Mouse (Mus musculus): Measurements from ENCODE around the gene Gm20403. TPM values are rescaled to one million over a fixed set of nuclear protein-coding genes. Genes with fewer than 3 reads are reported as not detected.

Gm20403 gene
- polyA plus RNA-seq, 1 experiment from 2014 or later, result not detected

GRCm38 (mm10) chr12:54985257-54986051 lies 875 bp downstream of the Gm20403 start:
- ATAC-seq (ENCODE audit: low FRiP score), result peak; percentile 71
- H3K36me3 ChIP-seq, result no peaks in the 10 kb centered on the region
- no peaks in the 10 kb centered on the region for H3K27me3 ChIP-seq
- H3K27ac ChIP-seq, result peak overlapping the region; percentile 86
- peak overlapping the region; percentile 95 for H3K4me3 ChIP-seq
- no peaks in the 10 kb centered on the region for H3K9me3 ChIP-seq (replicated peaks)
- peak overlapping the region; percentile 90 for H3K4me2 ChIP-seq (replicated peaks)
- peak overlapping the region; percentile 92 for H3K9ac ChIP-seq
- peaks cover 8% of the 10 kb centered on the region for H3K4me1 ChIP-seq
- WGBS, result under 1% methylated on average over 86 of the region's 117 CpGs

- Histone ChIP-seq H3K36me3 (no peaks in the 10 kb centered on the region), H3K4me2 (replicated peaks) (peak overlapping the region; percentile 90), H3K4me1 (peaks cover 8% of the 10 kb centered on the region), H3K27ac (peak overlapping the region; percentile 86), H3K4me3 (peak overlapping the region; percentile 95), H3K9me3 (replicated peaks) (no peaks in the 10 kb centered on the region), H3K27me3 (no peaks in the 10 kb centered on the region), H3K9ac (peak overlapping the region; percentile 92)
- ATAC-seq (ENCODE audit: low FRiP score), result peak; percentile 76
- 1% methylated on average over 36 of the region's 42 CpGs for WGBS
These were observed 1.6 kb downstream of the Gm20403 start for GRCm38 (mm10) chr12:54984701-54985256.

GRCm38 (mm10) chr12:54982935-54983715 lies 3.2 kb downstream of the Gm20403 start:
- no peak for ATAC-seq (ENCODE audit: low FRiP score)
- Histone ChIP-seq H3K27ac (no peak overlapping the region), H3K27me3 (no peaks in the 10 kb centered on the region), H3K9ac (no peak overlapping the region), H3K4me3 (no peak overlapping the region), H3K4me1 (peaks cover 8% of the 10 kb centered on the region), H3K36me3 (no peaks in the 10 kb centered on the region), H3K9me3 (replicated peaks) (no peaks in the 10 kb centered on the region), H3K4me2 (replicated peaks) (no peak overlapping the region)
- WGBS, result 82% methylated on average over 7 of the region's 7 CpGs

GRCm38 (mm10) chr12:54981962-54982361 lies 4.4 kb downstream of the Gm20403 start:
- Histone ChIP-seq H3K27me3 (no peaks in the 10 kb centered on the region), H3K27ac (no peak overlapping the region), H3K9ac (no peak overlapping the region), H3K4me2 (replicated peaks) (no peak overlapping the region), H3K9me3 (replicated peaks) (no peaks in the 10 kb centered on the region), H3K4me3 (no peak overlapping the region), H3K36me3 (no peaks in the 10 kb centered on the region), H3K4me1 (peaks cover 8% of the 10 kb centered on the region)
- WGBS, result 68% methylated on average over 6 of the region's 6 CpGs
- ATAC-seq (ENCODE audit: low FRiP score), result no peak

- H3K36me3 ChIP-seq, result no peaks in the 10 kb centered on the region
- no peak overlapping the region for H3K4me3 ChIP-seq
- H3K4me1 ChIP-seq, result peaks cover 8% of the 10 kb centered on the region
- 86% methylated on average over 5 of the region's 5 CpGs for WGBS
- H3K4me2 ChIP-seq (replicated peaks), result no peak overlapping the region
- no peak for ATAC-seq (ENCODE audit: low FRiP score)
- no peaks in the 10 kb centered on the region for H3K9me3 ChIP-seq (replicated peaks)
- no peaks in the 10 kb centered on the region for H3K27me3 ChIP-seq
- no peak overlapping the region for H3K27ac ChIP-seq
- H3K9ac ChIP-seq, result no peak overlapping the region
These were observed 5.4 kb downstream of the Gm20403 start for GRCm38 (mm10) chr12:54980939-54981338.

- no peak for ATAC-seq (ENCODE audit: low FRiP score)
- no peak overlapping the region for H3K9ac ChIP-seq
- H3K4me1 ChIP-seq, result peaks cover 8% of the 10 kb centered on the region
- H3K9me3 ChIP-seq (replicated peaks), result no peaks in the 10 kb centered on the region
- H3K4me3 ChIP-seq, result no peak overlapping the region
- H3K27me3 ChIP-seq, result no peaks in the 10 kb centered on the region
- H3K27ac ChIP-seq, result no peak overlapping the region
- no peaks in the 10 kb centered on the region for H3K36me3 ChIP-seq
- 83% methylated on average over 6 of the region's 6 CpGs for WGBS
- no peak overlapping the region for H3K4me2 ChIP-seq (replicated peaks)
These were observed 5.8 kb downstream of the Gm20403 start for GRCm38 (mm10) chr12:54980532-54980931.

- Histone ChIP-seq H3K4me1 (no peaks in the 10 kb centered on the region), H3K4me2 (replicated peaks) (no peak overlapping the region), H3K27ac (no peak overlapping the region), H3K9ac (no peak overlapping the region), H3K27me3 (no peaks in the 10 kb centered on the region), H3K9me3 (replicated peaks) (no peaks in the 10 kb centered on the region), H3K4me3 (no peak overlapping the region), H3K36me3 (peaks cover 30% of the 10 kb centered on the region; the same call in 1 of the 2 replicates)
- no peak for ATAC-seq (ENCODE audit: low FRiP score)
- 85% methylated on average over 3 of the region's 3 CpGs for WGBS
These were observed 17.3 kb downstream of the Gm20403 start for GRCm38 (mm10) chr12:54969033-54969432.

- WGBS, result 95% methylated on average over 4 of the region's 4 CpGs
- no peaks in the 10 kb centered on the region for H3K27me3 ChIP-seq
- H3K4me1 ChIP-seq, result no peaks in the 10 kb centered on the region
- no peak for ATAC-seq (ENCODE audit: low FRiP score)
- H3K27ac ChIP-seq, result no peak overlapping the region
- no peaks in the 10 kb centered on the region for H3K9me3 ChIP-seq (replicated peaks)
- 0 out of 2 replicates have a peak, but pooled peaks cover 9% of the 10 kb centered on the region for H3K36me3 ChIP-seq
- no peak overlapping the region for H3K4me2 ChIP-seq (replicated peaks)
- H3K9ac ChIP-seq, result no peak overlapping the region
- no peak overlapping the region for H3K4me3 ChIP-seq
These were observed 20.7 kb downstream of the Gm20403 start for GRCm38 (mm10) chr12:54965532-54966160.

GRCm38 (mm10) chr12:54959569-54959968 lies 26.8 kb downstream of the Gm20403 start:
- no peak overlapping the region for H3K27ac ChIP-seq
- no peak overlapping the region for H3K4me3 ChIP-seq
- H3K4me1 ChIP-seq, result no peaks in the 10 kb centered on the region
- H3K27me3 ChIP-seq, result no peaks in the 10 kb centered on the region
- H3K9ac ChIP-seq, result no peak overlapping the region
- 0 out of 2 replicates have a peak, but pooled peaks cover 6% of the 10 kb centered on the region for H3K36me3 ChIP-seq
- H3K4me2 ChIP-seq (replicated peaks), result no peak overlapping the region
- no peak for ATAC-seq (ENCODE audit: low FRiP score)
- H3K9me3 ChIP-seq (replicated peaks), result no peaks in the 10 kb centered on the region
- 91% methylated on average over 2 of the region's 2 CpGs for WGBS

GRCm38 (mm10) chr12:54956974-54957373 lies 29.4 kb downstream of the Gm20403 start:
- 92% methylated on average over 2 of the region's 2 CpGs for WGBS
- Histone ChIP-seq H3K36me3 (peaks cover 8% of the 10 kb centered on the region; the same call in 1 of the 2 replicates), H3K9me3 (replicated peaks) (no peaks in the 10 kb centered on the region), H3K27me3 (no peaks in the 10 kb centered on the region), H3K4me1 (no peaks in the 10 kb centered on the region), H3K27ac (no peak overlapping the region), H3K4me3 (no peak overlapping the region), H3K4me2 (replicated peaks) (no peak overlapping the region), H3K9ac (no peak overlapping the region)
- ATAC-seq (ENCODE audit: low FRiP score), result no peak

- H3K4me3 ChIP-seq, result no peak overlapping the region
- no peak overlapping the region for H3K9ac ChIP-seq
- H3K4me2 ChIP-seq (replicated peaks), result no peak overlapping the region
- H3K4me1 ChIP-seq, result no peaks in the 10 kb centered on the region
- no peak overlapping the region for H3K27ac ChIP-seq
- WGBS, result 92% methylated on average over 4 of the region's 4 CpGs
- no peak for ATAC-seq (ENCODE audit: low FRiP score)
- peaks cover 8% of the 10 kb centered on the region; the same call in 1 of the 2 replicates for H3K36me3 ChIP-seq
- no peaks in the 10 kb centered on the region for H3K27me3 ChIP-seq
- no peaks in the 10 kb centered on the region for H3K9me3 ChIP-seq (replicated peaks)
These were observed 29.9 kb downstream of the Gm20403 start for GRCm38 (mm10) chr12:54956457-54956856.

GRCm38 (mm10) chr12:54946116-54946515 lies 40.2 kb downstream of the Gm20403 start:
- Histone ChIP-seq H3K9me3 (replicated peaks) (no peaks in the 10 kb centered on the region), H3K9ac (no peak overlapping the region), H3K36me3 (0 out of 2 replicates have a peak, but pooled peaks cover 4% of the 10 kb centered on the region), H3K4me2 (replicated peaks) (no peak overlapping the region), H3K27me3 (no peaks in the 10 kb centered on the region), H3K4me1 (no peaks in the 10 kb centered on the region), H3K4me3 (no peak overlapping the region), H3K27ac (no peak overlapping the region)
- no peak for ATAC-seq (ENCODE audit: low FRiP score)
- 82% methylated on average over 6 of the region's 6 CpGs for WGBS
